8 mouse cellular contexts compared by ENCODE assay signal in the genomic region with DNA sequence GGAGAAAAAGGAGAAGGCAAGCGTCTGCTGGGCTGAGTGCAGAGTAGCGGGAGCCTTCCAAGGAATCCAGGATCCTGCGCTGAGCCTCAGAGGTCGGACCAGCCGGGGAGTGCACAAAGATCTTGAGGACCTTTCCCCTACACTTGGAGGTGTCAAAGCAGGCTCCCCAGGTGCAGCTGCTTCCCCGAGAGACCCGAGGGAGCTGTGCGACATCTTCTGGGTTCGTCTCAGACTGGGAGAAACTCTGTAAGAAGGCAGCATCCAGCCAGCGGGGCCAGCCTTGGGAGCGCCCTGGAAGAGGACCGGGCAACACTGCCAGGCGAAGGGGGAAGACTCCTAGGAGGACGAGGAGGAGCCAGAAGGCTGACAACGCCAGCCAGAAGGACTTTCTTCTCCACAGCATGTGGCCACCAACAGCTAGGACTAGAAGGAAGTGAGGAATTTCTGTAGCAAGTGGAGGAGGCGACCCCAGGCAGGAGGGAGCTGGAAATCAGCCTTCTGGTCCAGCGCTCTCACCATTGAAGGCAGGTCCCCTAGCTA. TPM values are rescaled to one million over a fixed set of nuclear protein-coding genes. Genes with fewer than 3 reads are reported as not detected.
DNase-seq lines count a peak whose midpoint lies in the region; ATAC-seq and TF ChIP-seq lines count a peak whose summit lies in the region.

No protein-coding gene starts in this region.

- WGBS in kidney, embryonic 16.5 days = under 1% methylated on average over 17 of the region's 17 CpGs
- 0% methylated on average over 17 of the region's 17 CpGs for WGBS in heart, postnatal 0 days
- WGBS in liver, embryonic 16.5 days (ENCODE audit: insufficient replicate concordance) = 3% methylated on average over 17 of the region's 17 CpGs

- peak overlapping the region; percentile 94 for H3K4me2 ChIP-seq in kidney, embryonic 16.5 days (replicated peaks; ENCODE audit: low read depth, low read length)
- peak overlapping the region; percentile 94 for H3K4me2 ChIP-seq in heart, postnatal 0 days (ENCODE audit: low read depth, low read length)
- H3K4me2 ChIP-seq in liver, embryonic 16.5 days (ENCODE audit: low read depth, low read length) = peak overlapping the region; percentile 71

- H3K36me3 ChIP-seq in kidney, embryonic 16.5 days (ENCODE audit: insufficient read depth, low read length) = no peaks in the 10 kb centered on the region
- no peaks in the 10 kb centered on the region for H3K36me3 ChIP-seq in heart, postnatal 0 days (replicated peaks; ENCODE audit: control insufficient read depth, insufficient read depth, low read length)
- H3K36me3 ChIP-seq in liver, embryonic 16.5 days (ENCODE audit: control insufficient read depth, insufficient read depth) = no peaks in the 10 kb centered on the region

- 0 out of 2 replicates have a peak, but pooled peaks have one; percentile 12 for ATAC-seq in kidney, embryonic 16.5 days (ENCODE audit: low FRiP score, low TSS enrichment)
- no peak for ATAC-seq in heart, postnatal 0 days (ENCODE audit: insufficient read depth, low read depth)
- no peak for ATAC-seq in liver, embryonic 16.5 days (ENCODE audit: low read depth)

- H3K9me3 ChIP-seq in kidney, embryonic 16.5 days (ENCODE audit: low read length) = no peaks in the 10 kb centered on the region
- no peaks in the 10 kb centered on the region for H3K9me3 ChIP-seq in heart, postnatal 0 days (replicated peaks; ENCODE audit: control insufficient read depth, low read length)
- no peaks in the 10 kb centered on the region for H3K9me3 ChIP-seq in liver, embryonic 16.5 days (replicated peaks; ENCODE audit: control insufficient read depth, low read length)

- no peak for TF ChIP-seq CTCF in heart, postnatal 0 days (IDR thresholded peaks at IDR 0.05; ENCODE audit: low read depth)

- peak overlapping the region; percentile 55 for H3K4me3 ChIP-seq in kidney, embryonic 16.5 days (ENCODE audit: low read length)
- peak overlapping the region; percentile 56 for H3K4me3 ChIP-seq in heart, postnatal 0 days (ENCODE audit: low read depth, low read length)
- H3K4me3 ChIP-seq in liver, embryonic 16.5 days (ENCODE audit: low read depth, low read length) = no peak overlapping the region; the same call in 1 of the 2 replicates

- DNase-seq in kidney, postnatal 25 days = no peak
- DNase-seq in embryo, embryonic 10 days (ENCODE audit: low spot score) = peak; percentile 7
- no peak for DNase-seq in heart, postnatal 0 days (ENCODE audit: low spot score)
- DNase-seq in layer of hippocampus, adult 9-10 months (ENCODE audit: low spot score) = no peak
- DNase-seq in right cerebral cortex, postnatal 4 days = no peak
- no peak for DNase-seq in thymus, adult 18-20 months

- peaks cover 23% of the 10 kb centered on the region for H3K4me1 ChIP-seq in kidney, embryonic 16.5 days (ENCODE audit: insufficient read depth, low read length)
- H3K4me1 ChIP-seq in heart, postnatal 0 days (ENCODE audit: control insufficient read depth, insufficient read depth) = peaks cover 27% of the 10 kb centered on the region
- peaks cover 8% of the 10 kb centered on the region for H3K4me1 ChIP-seq in liver, embryonic 16.5 days (ENCODE audit: control insufficient read depth, low read depth, low read length)

- no peak overlapping the region for H3K27ac ChIP-seq in kidney, embryonic 16.5 days (ENCODE audit: low read length)
- H3K27ac ChIP-seq in heart, postnatal 0 days (ENCODE audit: low read depth) = no peak overlapping the region
- H3K27ac ChIP-seq in liver, embryonic 16.5 days (ENCODE audit: low read length) = no peak overlapping the region

- H3K9ac ChIP-seq in kidney, embryonic 16.5 days (replicated peaks; ENCODE audit: low read length) = peak overlapping the region; percentile 31
- peak overlapping the region; percentile 22 for H3K9ac ChIP-seq in heart, postnatal 0 days (replicated peaks; ENCODE audit: low read depth, low read length)
- H3K9ac ChIP-seq in liver, embryonic 16.5 days (ENCODE audit: low read depth, low read length) = no peak overlapping the region

- H3K27me3 ChIP-seq in kidney, embryonic 16.5 days (ENCODE audit: insufficient read depth, low read length) = peaks cover 32% of the 10 kb centered on the region
- H3K27me3 ChIP-seq in heart, postnatal 0 days (ENCODE audit: control insufficient read depth, insufficient read depth, low read length) = peaks cover 36% of the 10 kb centered on the region
- H3K27me3 ChIP-seq in liver, embryonic 16.5 days (ENCODE audit: control insufficient read depth, insufficient read depth, low read depth, low read length) = peaks cover 35% of the 10 kb centered on the region

- TF ChIP-seq EP300 in heart, postnatal 0 days (IDR thresholded peaks at IDR 0.05; ENCODE audit: low read depth) = no peak

RNA-seq across cellular contexts. Expression of gene Extl1, which starts 12.3 kb away (rescaled TPM):
- 0.32 and 0.61 TPM in 2 replicates for polyA plus RNA-seq in kidney, embryonic 16.5 days (2015; fragmentation: Nextera tagmentation; extraction: Ambion mirVana)
- 3.1 and 11.5 TPM in 2 replicates for total RNA-seq in heart, postnatal 0 days (2014; rRNA removed; ENCODE audit: low replicate concordance)
- polyA plus RNA-seq in heart, postnatal 0 days (2015; fragmentation: Nextera tagmentation; extraction: Ambion mirVana) = 2.9 and 3.4 TPM in 2 replicates
- polyA plus RNA-seq in liver, embryonic 16.5 days (2015; fragmentation: Nextera tagmentation; extraction: Ambion mirVana) = 0.21 and 0.25 TPM in 2 replicates

RNA-seq across cellular contexts. Expression of gene Pafah2, which starts 24.7 kb away (rescaled TPM):
- polyA plus RNA-seq in kidney, embryonic 16.5 days (2015; fragmentation: Nextera tagmentation; extraction: Ambion mirVana) = 19.5 and 20.1 TPM in 2 replicates
- 16.3 and 17.2 TPM in 2 replicates for total RNA-seq in heart, postnatal 0 days (2014; rRNA removed; ENCODE audit: low replicate concordance)
- 7.2 and 7.8 TPM in 2 replicates for polyA plus RNA-seq in heart, postnatal 0 days (2015; fragmentation: Nextera tagmentation; extraction: Ambion mirVana)
- 6.6 and 8.2 TPM in 2 replicates for polyA plus RNA-seq in liver, embryonic 16.5 days (2015; fragmentation: Nextera tagmentation; extraction: Ambion mirVana)

RNA-seq across cellular contexts. Expression of gene Slc30a2, which starts 28.4 kb away (rescaled TPM):
- 0.92 and 1.4 TPM in 2 replicates for polyA plus RNA-seq in kidney, embryonic 16.5 days (2015; fragmentation: Nextera tagmentation; extraction: Ambion mirVana)
- total RNA-seq in heart, postnatal 0 days (2014; rRNA removed; ENCODE audit: low replicate concordance) = 0.38 TPM in 1 of 2 replicates, not detected in the other
- polyA plus RNA-seq in heart, postnatal 0 days (2015; fragmentation: Nextera tagmentation; extraction: Ambion mirVana) = 0.16 and 0.33 TPM in 2 replicates
- 0.02 and 0.12 TPM in 2 replicates for polyA plus RNA-seq in liver, embryonic 16.5 days (2015; fragmentation: Nextera tagmentation; extraction: Ambion mirVana)

RNA-seq across cellular contexts. Expression of gene Trim63, which starts 56.5 kb away (rescaled TPM):
- 3.3 and 4.1 TPM in 2 replicates for polyA plus RNA-seq in kidney, embryonic 16.5 days (2015; fragmentation: Nextera tagmentation; extraction: Ambion mirVana)
- total RNA-seq in heart, postnatal 0 days (2014; rRNA removed; ENCODE audit: low replicate concordance) = 168 and 170 TPM in 2 replicates
- 248 and 281 TPM in 2 replicates for polyA plus RNA-seq in heart, postnatal 0 days (2015; fragmentation: Nextera tagmentation; extraction: Ambion mirVana)
- polyA plus RNA-seq in liver, embryonic 16.5 days (2015; fragmentation: Nextera tagmentation; extraction: Ambion mirVana) = 0.25 and 0.28 TPM in 2 replicates
